In the genomic region with DNA sequence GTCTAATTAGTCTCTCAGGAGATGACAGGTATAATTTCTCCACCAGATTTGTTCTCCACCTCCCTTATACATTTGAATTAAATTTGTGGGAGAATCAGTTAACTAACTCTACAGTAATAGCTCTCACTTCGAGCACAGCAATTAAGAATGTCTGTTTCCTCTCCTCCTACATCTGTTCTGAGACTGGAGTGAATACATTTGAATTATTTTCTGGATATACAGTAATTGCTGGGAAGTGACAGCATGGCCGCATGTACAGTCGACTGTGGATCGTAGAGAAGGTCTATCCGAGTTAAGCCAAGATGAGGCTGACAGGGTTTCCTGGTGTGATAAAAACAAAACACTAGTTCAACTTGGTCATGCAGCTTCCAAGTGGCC, we compare ENCODE assay signal across 22 mouse cellular contexts. TPM values are rescaled to one million over a fixed set of nuclear protein-coding genes. Genes with fewer than 3 reads are reported as not detected.
"Had no signal": no experiment of that assay in that cellular context is flagged by ENCODE, and none has a peak within 500 bp of the region (broad histone marks: within the 10 kb centered on the region; RNA-seq: fewer than 3 reads in every experiment).

No protein-coding gene starts in this region.

- H3K4me1 ChIP-seq: kidney, embryonic 15.5 days; limb, embryonic 12.5 days; limb, embryonic 15.5 days; midbrain, embryonic 12.5 days; midbrain, embryonic 15.5 days; neural tube, embryonic 12.5 days; neural tube, embryonic 15.5 days; stomach, embryonic 15.5 days had no signal

- H3K4me2 ChIP-seq: kidney, embryonic 15.5 days; limb, embryonic 12.5 days; limb, embryonic 15.5 days; liver, embryonic 11.5 days; lung, embryonic 14.5 days; midbrain, embryonic 12.5 days; midbrain, embryonic 15.5 days; neural tube, embryonic 12.5 days; neural tube, embryonic 15.5 days; stomach, embryonic 15.5 days had no signal

- DNase-seq: kidney, postnatal 10 days; kidney, postnatal 36 days; left cerebral cortex, postnatal 4 days; liver, postnatal 0 days; lung, embryonic 14.5 days; right cerebral cortex, adult 18-20 months; right cerebral cortex, postnatal 14 days; right cerebral cortex, postnatal 4 days; thymus, postnatal 25 days had no signal

- H3K27me3 ChIP-seq: kidney, embryonic 15.5 days; limb, embryonic 12.5 days; limb, embryonic 15.5 days; midbrain, embryonic 12.5 days; midbrain, embryonic 15.5 days; neural tube, embryonic 12.5 days; neural tube, embryonic 15.5 days; stomach, embryonic 15.5 days had no signal

- ATAC-seq: liver, postnatal 0 days; lung, postnatal 0 days; midbrain, embryonic 15.5 days had no signal

- H3K9ac ChIP-seq: kidney, embryonic 15.5 days; limb, embryonic 12.5 days; limb, embryonic 15.5 days; liver, embryonic 14.5 days; liver, postnatal 0 days; lung, embryonic 14.5 days; midbrain, embryonic 12.5 days; midbrain, embryonic 15.5 days; neural tube, embryonic 12.5 days; neural tube, embryonic 15.5 days; stomach, embryonic 15.5 days had no signal

- H3K9me3 ChIP-seq: kidney, embryonic 15.5 days; limb, embryonic 12.5 days; limb, embryonic 15.5 days; midbrain, embryonic 12.5 days; midbrain, embryonic 15.5 days; neural tube, embryonic 12.5 days; neural tube, embryonic 15.5 days; stomach, embryonic 15.5 days had no signal

- H3K4me3 ChIP-seq: kidney, embryonic 15.5 days; limb, embryonic 12.5 days; limb, embryonic 15.5 days; midbrain, embryonic 12.5 days; midbrain, embryonic 15.5 days; neural tube, embryonic 12.5 days; neural tube, embryonic 15.5 days; stomach, embryonic 15.5 days had no signal

- H3K36me3 ChIP-seq: kidney, embryonic 15.5 days; limb, embryonic 12.5 days; limb, embryonic 15.5 days; midbrain, embryonic 12.5 days; midbrain, embryonic 15.5 days; neural tube, embryonic 12.5 days; neural tube, embryonic 15.5 days; stomach, embryonic 15.5 days had no signal

- H3K27ac ChIP-seq: kidney, embryonic 15.5 days; limb, embryonic 12.5 days; limb, embryonic 15.5 days; liver, embryonic 14.5 days; macrophage; midbrain, embryonic 12.5 days; midbrain, embryonic 15.5 days; neural tube, embryonic 12.5 days; neural tube, embryonic 15.5 days; stomach, embryonic 15.5 days had no signal

RNA-seq across cellular contexts. Expression of gene Gabrg3, which starts 21.0 kb away (rescaled TPM):
- total RNA-seq: megakaryocyte, adult 5-6 weeks had no signal
- polyA plus RNA-seq: liver, postnatal 0 days; macrophage had no signal

RNA-seq across cellular contexts. Expression of gene Gabrb3, which starts 53.5 kb away (rescaled TPM):
- total RNA-seq: megakaryocyte, adult 5-6 weeks had no signal
- polyA plus RNA-seq: liver, postnatal 0 days; macrophage had no signal
